Mouse (Mus musculus): Measurements from ENCODE around the gene Gnb5.

DNA sequence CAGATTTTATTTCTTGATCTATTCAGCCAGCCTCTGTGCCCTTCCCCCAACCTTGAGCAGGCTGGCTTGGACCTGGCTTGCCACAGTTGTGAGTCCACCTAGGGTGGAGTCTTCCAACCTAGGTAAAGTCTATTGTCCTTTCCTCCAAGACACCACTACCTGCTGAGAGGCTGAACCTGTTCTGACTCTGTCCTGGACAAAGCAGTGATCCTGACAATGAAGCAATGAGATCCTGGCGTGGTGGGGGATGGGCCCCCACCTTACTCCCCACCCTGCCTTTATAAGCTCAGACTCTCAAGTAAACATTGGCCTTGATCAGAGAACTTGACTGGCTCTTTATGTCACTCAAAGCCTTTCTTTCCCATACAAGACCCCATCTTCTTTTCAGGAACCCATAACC is 70.3 kb downstream of the Gnb5 start:
- TF ChIP-seq CTCF (IDR thresholded peaks at IDR 0.05; ENCODE audit: low read depth) (no peak), EP300 (IDR thresholded peaks at IDR 0.05; ENCODE audit: low read depth) (no peak)

All from heart, postnatal 0 days (tissue).